Mouse (Mus musculus) thymus, adult 2 months (tissue): ENCODE measurements around the gene Tm4sf20. TPM values are rescaled to one million over a fixed set of nuclear protein-coding genes. Genes with fewer than 3 reads are reported as not detected.

ENCODE experiments used
- DNase-seq: peaks from one replicate; pipeline ENCODE4 v3.0.0; 2021
- H3K27ac ChIP-seq: fragments of 200-500 bp; 2 replicates; pipeline ENCODE4 v1.5.1; 2012; ENCODE audit warnings: low read length, control low read depth; ENCODE audit not compliant: control insufficient read depth, insufficient read depth
- H3K27me3 ChIP-seq: fragments of 200-500 bp; 2 replicates; pipeline ENCODE4 v1.6.1; 2012; ENCODE audit warnings: mild to moderate bottlenecking, low read length, moderate library complexity, mixed read lengths; ENCODE audit not compliant: control insufficient read depth, insufficient read depth
- H3K36me3 ChIP-seq: fragments of 200-500 bp; 2 replicates; pipeline ENCODE4 v1.6.1; 2012; ENCODE audit warnings: mild to moderate bottlenecking, low read length, moderate library complexity; ENCODE audit not compliant: control insufficient read depth, insufficient read depth
- H3K4me1 ChIP-seq: fragments of 200-500 bp; replicated peaks from 2 replicates; pipeline ENCODE4 v1.6.1; 2012; ENCODE audit warnings: low read length; ENCODE audit not compliant: control insufficient read depth, insufficient read depth
- H3K4me3 ChIP-seq: fragments of 200-500 bp; 2 replicates; pipeline ENCODE4 v1.5.1; 2012; ENCODE audit warnings: mild to moderate bottlenecking, low read length, control low read depth, moderate library complexity; ENCODE audit not compliant: control insufficient read depth, insufficient read depth
- CTCF ChIP-seq: fragments of 200-500 bp; IDR thresholded peaks from 2 replicates; pipeline ENCODE4 v1.5.1; 2012; ENCODE audit warnings: mild to moderate bottlenecking, control low read depth, low read length, moderate library complexity, borderline replicate concordance; ENCODE audit not compliant: control insufficient read depth, poor library complexity, insufficient read depth; ENCODE audit errors: extremely low read depth
- POLR2A ChIP-seq: fragments of 200-500 bp; IDR thresholded peaks from 2 replicates; pipeline ENCODE4 v1.6.1; 2012; ENCODE audit warnings: mild to moderate bottlenecking, low read length, control low read depth, moderate library complexity; ENCODE audit not compliant: control insufficient read depth, poor library complexity, insufficient read depth; ENCODE audit errors: extremely low read depth
- WGBS: fragments of 180-500 bp; shearing (Covaris S2); methylation state at CpG from one replicate; pipeline ENCODE4 v1.1.7; 2018; 5-methylcytosine and 5-hydroxymethylcytosine counted together
- polyA plus RNA-seq: library from polyadenylated mRNA; depleted of rRNA; stranded (reverse); fragments of >200 nt; gene quantifications from 2 replicates; pipeline ENCODE4 v1.2.3, GENCODE M21; 2012

Gene Tm4sf20
- polyA plus RNA-seq, 1 experiment, result 0.24 TPM

DNA sequence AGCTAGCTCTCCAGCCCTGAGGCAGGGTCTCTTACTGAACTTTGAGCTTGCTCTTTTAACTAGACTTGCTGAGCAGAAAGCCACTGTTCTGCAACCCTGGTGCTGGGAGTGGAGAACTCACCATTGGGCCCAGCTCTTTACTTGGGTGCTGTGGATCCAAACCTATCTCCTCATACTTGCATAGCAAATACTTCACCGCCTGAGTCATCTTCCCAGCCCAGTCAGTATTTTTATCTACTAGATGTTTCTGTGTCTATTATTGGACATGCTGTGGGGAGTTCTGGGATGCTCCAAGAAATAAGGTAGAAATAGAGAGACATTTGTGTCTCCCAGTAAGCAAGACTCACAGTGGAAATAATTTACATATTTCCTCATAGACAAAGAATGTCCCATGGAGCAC lies 35.8 kb upstream of the Tm4sf20 start:
- DNase-seq, result no peak
- Histone ChIP-seq H3K27me3 (no peaks in the 10 kb centered on the region), H3K4me3 (no peak overlapping the region), H3K4me1 (peaks cover 5% of the 10 kb centered on the region), H3K36me3 (no peaks in the 10 kb centered on the region), H3K27ac (no peak overlapping the region)
- TF ChIP-seq POLR2A (no peak), CTCF (no peak)
- 93% methylated on average over 1 of the region's 1 CpGs for WGBS

DNA sequence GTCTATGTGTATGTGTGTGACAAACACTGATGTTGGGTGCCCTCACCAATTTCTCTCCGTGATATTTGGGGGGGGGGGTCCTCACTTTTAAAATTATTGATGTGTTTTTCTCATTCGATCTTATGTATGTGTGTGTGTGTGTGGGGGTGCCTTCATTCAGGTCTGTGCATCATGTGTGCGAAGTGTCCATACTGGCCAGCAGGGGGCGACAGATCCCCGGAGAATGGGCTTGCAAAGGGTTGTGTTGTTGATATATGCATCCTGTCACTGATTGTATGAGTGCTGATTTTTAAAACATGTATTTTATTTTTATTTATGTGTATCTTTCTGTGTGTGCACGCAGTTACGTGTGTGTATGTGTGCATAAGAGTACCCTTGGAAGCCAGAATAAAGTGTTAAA lies 35.3 kb upstream of the Tm4sf20 start:
- no peaks in the 10 kb centered on the region for H3K36me3 ChIP-seq
- H3K27ac ChIP-seq, result no peak overlapping the region
- WGBS, result 87% methylated on average over 7 of the region's 7 CpGs
- no peaks in the 10 kb centered on the region for H3K27me3 ChIP-seq
- peak; percentile 40; the same call in 1 of the 2 replicates for TF ChIP-seq CTCF
- TF ChIP-seq POLR2A, result no peak
- DNase-seq, result no peak
- no peak overlapping the region for H3K4me3 ChIP-seq
- H3K4me1 ChIP-seq, result peaks cover 5% of the 10 kb centered on the region

DNA sequence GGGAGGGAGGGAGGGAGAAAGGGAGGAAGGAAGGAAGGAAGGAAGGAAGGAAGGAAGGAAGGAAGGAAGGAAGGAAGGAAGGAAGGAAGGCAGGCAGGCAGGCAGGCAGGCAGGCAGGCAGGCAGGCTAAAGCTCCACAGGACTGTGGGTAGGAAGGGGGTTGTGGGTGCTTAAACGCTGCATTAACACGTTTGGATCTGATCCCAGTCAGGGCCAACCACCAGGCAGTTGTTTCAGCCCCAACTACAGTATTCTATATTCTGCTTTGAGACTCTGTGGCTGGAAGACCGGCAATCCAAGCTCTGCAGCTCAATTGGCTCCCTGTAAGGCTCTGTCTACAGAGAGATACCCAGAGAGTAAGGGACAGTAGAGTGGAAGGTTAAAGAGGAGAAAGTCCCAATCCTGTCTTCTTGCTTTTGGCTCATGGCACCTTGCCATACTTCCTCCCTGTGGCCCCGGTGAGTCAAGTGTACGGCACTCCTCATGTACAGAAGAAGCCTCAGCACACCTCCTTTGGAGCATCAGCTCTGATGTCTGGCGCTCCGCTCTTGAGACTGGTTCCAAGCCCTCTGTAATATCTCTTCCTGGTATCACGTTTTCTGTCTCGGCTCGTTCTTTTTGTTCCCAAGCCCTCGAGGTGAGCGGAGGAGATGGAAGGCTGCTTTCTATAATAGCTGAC lies 33.0 kb upstream of the Tm4sf20 start:
- Histone ChIP-seq H3K27me3 (no peaks in the 10 kb centered on the region), H3K4me1 (peaks cover 2% of the 10 kb centered on the region; the same call in 1 of the 2 replicates), H3K27ac (no peak overlapping the region), H3K4me3 (no peak overlapping the region), H3K36me3 (no peaks in the 10 kb centered on the region)
- 74% methylated on average over 12 of the region's 12 CpGs for WGBS
- no peak for DNase-seq
- TF ChIP-seq POLR2A (no peak), CTCF (no peak)

DNA sequence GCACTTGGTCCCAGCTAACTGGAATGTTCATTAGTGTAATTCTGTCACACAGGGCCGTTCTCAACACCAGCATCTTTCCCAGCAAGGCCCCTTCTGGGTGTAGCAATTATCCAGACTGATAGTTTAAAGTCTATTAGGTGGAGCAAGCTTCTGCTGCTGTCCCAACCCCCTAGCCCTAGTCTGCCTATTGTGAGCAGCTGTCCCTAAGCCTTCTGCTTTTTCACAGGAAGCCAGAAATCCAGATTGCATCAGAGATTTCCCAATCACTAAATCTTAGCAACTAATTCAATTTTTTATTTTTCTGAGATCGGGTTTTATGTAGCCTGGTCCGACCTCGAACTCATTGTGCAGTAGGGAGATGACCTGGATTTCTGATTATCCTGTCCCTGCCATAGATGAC lies 30.7 kb upstream of the Tm4sf20 start:
- Histone ChIP-seq H3K27me3 (no peaks in the 10 kb centered on the region), H3K36me3 (no peaks in the 10 kb centered on the region), H3K4me1 (peaks cover 5% of the 10 kb centered on the region; the same call in 1 of the 2 replicates), H3K27ac (no peak overlapping the region), H3K4me3 (no peak overlapping the region)
- WGBS, result 36% methylated on average over 4 of the region's 4 CpGs
- no peak for DNase-seq
- no peak for TF ChIP-seq CTCF
- no peak for TF ChIP-seq POLR2A

DNA sequence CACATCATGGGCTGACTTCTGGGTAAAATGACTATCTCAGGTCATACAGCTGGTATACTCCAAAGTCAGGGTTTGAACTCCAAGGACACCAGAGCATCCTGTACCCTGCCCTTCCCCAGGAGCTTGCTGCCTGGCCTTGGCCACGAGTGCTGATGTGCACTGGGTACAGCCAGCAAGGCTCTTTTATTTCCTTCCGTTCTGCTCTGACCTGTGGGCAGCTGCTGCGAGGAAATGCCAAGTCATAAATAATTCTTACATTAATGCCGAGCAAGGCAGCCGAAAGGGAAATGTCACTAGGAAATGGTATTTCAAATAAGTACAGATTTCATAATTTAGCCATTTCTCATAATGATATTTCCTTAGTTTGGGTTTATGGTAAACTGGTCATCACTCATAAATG lies 30.0 kb upstream of the Tm4sf20 start:
- no peak overlapping the region for H3K4me3 ChIP-seq
- no peaks in the 10 kb centered on the region for H3K27me3 ChIP-seq
- no peak overlapping the region for H3K27ac ChIP-seq
- no peaks in the 10 kb centered on the region for H3K36me3 ChIP-seq
- 27% methylated on average over 5 of the region's 5 CpGs for WGBS
- DNase-seq, result no peak
- H3K4me1 ChIP-seq, result peaks cover 5% of the 10 kb centered on the region; the same call in 1 of the 2 replicates
- TF ChIP-seq POLR2A (no peak), CTCF (no peak)

DNA sequence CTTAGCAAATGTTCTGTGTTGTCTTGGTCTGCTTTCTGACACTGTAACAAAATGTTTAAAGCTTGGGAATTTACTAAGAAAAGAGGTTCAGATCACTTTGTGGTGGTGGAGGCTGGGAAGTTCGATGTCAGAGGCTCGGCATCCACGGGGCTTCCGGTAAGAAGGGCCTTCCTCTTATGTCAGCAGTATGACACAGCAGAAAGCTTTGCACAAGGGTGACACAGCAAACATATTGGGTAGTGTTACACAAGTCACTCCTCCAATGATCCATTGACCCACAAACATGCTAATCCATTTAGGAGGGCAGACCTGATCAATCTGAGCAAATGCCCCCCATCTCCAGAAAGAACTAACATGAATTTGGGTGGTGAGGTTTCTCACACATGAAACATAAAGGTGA lies 28.8 kb upstream of the Tm4sf20 start:
- no peaks in the 10 kb centered on the region for H3K27me3 ChIP-seq
- no peak for TF ChIP-seq CTCF
- TF ChIP-seq POLR2A, result no peak
- DNase-seq, result no peak
- WGBS, result 68% methylated on average over 4 of the region's 4 CpGs
- H3K36me3 ChIP-seq, result no peaks in the 10 kb centered on the region
- H3K4me3 ChIP-seq, result no peak overlapping the region
- peaks cover 5% of the 10 kb centered on the region; the same call in 1 of the 2 replicates for H3K4me1 ChIP-seq
- no peak overlapping the region for H3K27ac ChIP-seq
